Mouse (Mus musculus) layer of hippocampus, postnatal 25 days (tissue): ENCODE measurements at regions not wholly inside any gene's neighbourhood (a gene's known extent, or its start where the extent isn't known, plus 50 kb on each side); places are given as distances from the start of the nearest gene placed in this dataset.

Experiments
- DNase-seq, 2 experiments: peaks; one replicate each; pipeline ENCODE4 v3.0.0; 2022; ENCODE audit warnings: mixed read lengths in 2 of 2, low spot score in 1 of 2; ENCODE audit errors: extremely low spot score in 1 of 2

DNA sequence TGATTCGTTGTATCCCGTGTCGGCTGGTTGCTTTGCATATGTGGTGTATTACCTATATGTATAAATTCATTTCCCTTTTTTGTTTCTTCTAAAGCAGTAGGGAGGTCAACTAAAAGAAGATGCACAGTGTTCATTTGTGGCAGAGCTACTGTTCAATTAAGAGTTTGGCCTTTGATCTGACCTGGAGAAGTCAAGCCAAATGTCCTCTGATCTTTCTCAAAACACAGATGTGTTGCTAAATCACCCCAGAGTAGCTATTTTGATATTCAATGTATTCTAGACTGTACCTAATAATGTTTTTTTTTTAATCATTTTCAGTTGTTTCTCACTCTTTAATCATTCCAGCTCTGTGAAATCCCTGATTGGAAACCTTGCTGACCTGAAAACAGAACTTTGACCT lies 87.9 kb upstream of the Elovl6 start:
- DNase-seq: no peak

GRCm38 (mm10) chr3:129445961-129446360 lies 86.2 kb upstream of the Elovl6 start:
- no peak for DNase-seq

DNA sequence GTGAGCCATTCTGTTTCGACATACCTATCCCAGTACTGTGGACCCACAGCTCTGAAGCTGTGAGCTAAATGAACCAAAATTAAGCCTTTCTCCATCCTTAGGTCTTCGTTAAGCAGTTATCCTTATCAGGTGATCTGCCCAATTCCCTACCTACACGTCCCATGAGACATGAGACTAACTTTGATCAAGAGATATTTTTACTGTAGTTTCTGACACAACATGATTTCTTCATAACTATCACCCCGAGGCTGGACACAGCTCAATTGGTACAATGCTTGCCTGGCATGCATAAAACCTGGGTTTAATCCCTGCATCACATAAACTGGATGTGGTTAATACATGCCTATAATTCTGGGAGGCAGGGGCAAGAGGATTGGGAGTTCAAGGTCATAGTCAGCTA lies 82.2 kb upstream of the Elovl6 start:
- no peak for DNase-seq

GRCm38 (mm10) chr3:129450671-129451070 lies 81.5 kb upstream of the Elovl6 start:
- no peak for DNase-seq

- no peak for DNase-seq
Observed at GRCm38 (mm10) chr3:129470088-129470487, 62.1 kb upstream of the Elovl6 start.

- DNase-seq: no peak
Observed at GRCm38 (mm10) chr3:129471332-129471731, 60.8 kb upstream of the Elovl6 start.

- no peak for DNase-seq
Observed at GRCm38 (mm10) chr3:129472008-129472407, 60.1 kb upstream of the Elovl6 start.

DNA sequence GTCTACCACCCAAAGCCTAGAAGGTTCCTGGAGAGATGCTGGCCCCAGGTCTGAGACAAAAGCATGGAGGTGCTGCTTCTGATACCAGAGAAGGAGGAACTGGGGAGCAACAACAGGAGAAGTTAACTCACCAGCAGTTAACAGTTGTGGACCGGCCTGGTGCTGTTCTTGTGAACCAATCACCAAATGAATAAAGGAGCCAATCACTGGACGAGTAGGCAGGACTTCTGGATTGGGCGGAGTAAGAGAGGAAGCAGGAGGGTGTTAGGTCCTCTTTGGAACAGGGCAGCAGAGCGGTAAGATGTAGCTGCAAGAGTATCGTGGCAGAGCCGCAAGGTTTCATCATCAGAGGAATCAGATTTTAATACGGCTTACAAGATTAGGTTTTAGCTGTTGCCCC lies 57.7 kb upstream of the Elovl6 start:
- DNase-seq: no peak

- no peak for DNase-seq
Observed at GRCm38 (mm10) chr3:129476250-129476649, 55.9 kb upstream of the Elovl6 start.

GRCm38 (mm10) chr3:129478093-129478492 lies 54.1 kb upstream of the Elovl6 start:
- no peak for DNase-seq

DNA sequence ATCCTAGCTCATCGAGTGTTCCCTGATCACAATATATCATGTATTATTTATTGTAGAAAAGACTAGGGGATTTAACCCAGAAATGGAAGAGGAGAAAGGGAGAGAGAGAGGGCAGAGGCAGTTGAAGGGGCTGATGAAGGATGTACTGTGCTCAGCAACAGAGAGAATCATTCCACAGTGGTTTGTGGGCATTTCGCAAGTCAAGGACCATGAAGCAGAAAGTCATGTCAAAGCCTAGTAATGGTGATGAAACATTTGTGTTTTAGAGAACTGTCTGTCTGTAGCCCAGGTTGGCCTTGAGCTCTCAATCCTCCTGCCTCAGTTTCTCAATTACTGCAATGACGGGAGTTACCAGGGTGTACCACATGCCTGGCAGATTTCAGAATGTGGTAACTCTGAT lies 50.9 kb upstream of the Elovl6 start:
- no peak for DNase-seq
